Mouse (Mus musculus): Measurements from ENCODE around the gene S100a2. TPM values are rescaled to one million over a fixed set of nuclear protein-coding genes. Genes with fewer than 3 reads are reported as not detected.

The S100a2 gene
- polyA plus RNA-seq, 1 experiment from 2014 or later: not detected

DNA sequence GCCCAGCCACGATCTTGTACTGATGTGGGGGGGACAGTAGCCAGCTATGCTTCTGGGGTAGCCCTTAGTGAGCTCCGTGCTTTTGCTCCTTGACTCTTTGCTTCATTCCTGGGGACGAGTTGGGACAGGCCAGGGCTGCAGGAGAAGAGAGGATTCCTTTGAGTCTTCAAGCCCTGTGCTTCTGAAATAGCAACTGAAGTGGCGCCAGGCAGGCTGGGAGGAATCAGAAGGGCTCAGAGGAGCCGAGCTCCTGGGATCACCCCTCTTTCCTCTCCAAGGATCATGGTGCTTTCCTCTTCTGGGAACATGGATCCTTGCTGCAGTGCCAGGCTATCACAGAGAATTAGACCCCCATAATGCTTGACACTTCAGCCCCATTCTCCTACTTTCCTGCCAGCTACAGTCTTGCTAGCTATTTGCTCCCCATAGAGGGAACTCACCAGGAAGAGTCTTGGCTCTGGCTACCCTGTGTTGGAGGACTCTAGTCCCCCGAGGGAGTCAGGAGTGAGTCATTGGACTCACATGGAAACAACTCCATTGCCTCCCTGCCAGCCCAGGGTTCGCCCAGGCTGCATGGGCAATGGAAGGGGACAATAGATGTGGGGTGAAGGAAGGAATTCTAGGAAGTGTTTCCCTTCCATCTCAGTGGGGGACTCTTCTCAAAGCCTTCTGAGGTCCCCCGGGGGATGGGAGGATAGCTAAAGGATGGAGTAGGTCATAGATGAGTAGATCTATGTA lies 10.6 kb downstream of the S100a2 start:
- Histone ChIP-seq H3K4me1 (ENCODE audit: control insufficient read depth, insufficient read depth, low read length) (no peaks in the 10 kb centered on the region), H3K9me3 (ENCODE audit: control insufficient read depth, low read length) (no peaks in the 10 kb centered on the region), H3K36me3 (ENCODE audit: control insufficient read depth, insufficient read depth, low read length) (no peaks in the 10 kb centered on the region), H3K27me3 (ENCODE audit: control insufficient read depth, insufficient read depth, low read length) (no peaks in the 10 kb centered on the region), H3K4me3 (ENCODE audit: low read depth, low read length) (no peak overlapping the region), H3K4me2 (ENCODE audit: low read depth) (no peak overlapping the region), H3K9ac (ENCODE audit: low read length) (no peak overlapping the region), H3K27ac (ENCODE audit: low read depth, low read length) (no peak overlapping the region)
- 84% methylated on average over 8 of the region's 8 CpGs for WGBS
- DNase-seq (ENCODE audit: low spot score) (no peak), ATAC-seq (ENCODE audit: insufficient read depth, low FRiP score, low TSS enrichment) (no peak)

DNA sequence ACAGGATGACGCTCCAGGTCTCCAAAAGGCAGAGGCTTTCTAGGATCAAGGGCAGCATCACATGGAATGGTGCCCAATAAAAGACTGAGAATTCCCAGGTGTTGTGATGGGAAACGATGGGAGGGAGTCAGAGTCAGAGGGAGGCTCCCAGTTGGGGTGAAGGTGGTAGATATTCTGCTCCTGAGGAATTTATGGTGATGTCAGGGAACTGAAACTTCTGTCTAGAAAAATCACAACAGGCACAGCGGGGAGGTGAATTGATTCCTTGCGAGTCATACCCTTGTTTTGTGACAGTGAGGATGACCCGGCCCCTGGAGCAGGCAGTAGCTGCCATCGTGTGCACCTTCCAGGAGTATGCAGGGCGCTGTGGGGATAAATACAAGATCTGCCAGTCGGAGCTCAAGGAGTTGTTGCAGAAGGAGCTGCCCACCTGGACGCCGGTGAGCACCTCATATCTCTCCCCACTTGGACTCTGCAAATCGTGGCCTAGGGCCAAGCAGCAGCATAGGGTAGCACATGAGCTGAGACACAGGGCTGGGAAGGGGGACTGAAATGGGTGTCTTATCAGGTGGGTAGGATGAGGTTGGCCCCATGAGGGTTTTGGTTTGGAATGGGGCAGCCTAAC lies 11.6 kb downstream of the S100a2 start, which contains the start of gene Gm42674:
Gene Gm42674 (plus strand): TSS at position 419 of the 625 bp plus-strand sequence.
- H3K36me3 ChIP-seq (ENCODE audit: control insufficient read depth, insufficient read depth, low read length): no peaks in the 10 kb centered on the region
- WGBS: 87% methylated on average over 11 of the region's 11 CpGs
- H3K4me2 ChIP-seq (ENCODE audit: low read depth): no peak within 1 kb of the TSS
- H3K9ac ChIP-seq (ENCODE audit: low read length): no peak within 1 kb of the TSS
- no peaks in the 10 kb centered on the region for H3K9me3 ChIP-seq (ENCODE audit: control insufficient read depth, low read length)
- ATAC-seq (ENCODE audit: insufficient read depth, low FRiP score, low TSS enrichment) (no peak), DNase-seq (ENCODE audit: low spot score) (no peak)
- H3K27me3 ChIP-seq (ENCODE audit: control insufficient read depth, insufficient read depth, low read length): no peaks in the 10 kb centered on the region
- H3K27ac ChIP-seq (ENCODE audit: low read depth, low read length): no peak within 1 kb of the TSS
- no peaks in the 10 kb centered on the region for H3K4me1 ChIP-seq (ENCODE audit: control insufficient read depth, insufficient read depth, low read length)
- H3K4me3 ChIP-seq (ENCODE audit: low read depth, low read length): no peak within 1 kb of the TSS

DNA sequence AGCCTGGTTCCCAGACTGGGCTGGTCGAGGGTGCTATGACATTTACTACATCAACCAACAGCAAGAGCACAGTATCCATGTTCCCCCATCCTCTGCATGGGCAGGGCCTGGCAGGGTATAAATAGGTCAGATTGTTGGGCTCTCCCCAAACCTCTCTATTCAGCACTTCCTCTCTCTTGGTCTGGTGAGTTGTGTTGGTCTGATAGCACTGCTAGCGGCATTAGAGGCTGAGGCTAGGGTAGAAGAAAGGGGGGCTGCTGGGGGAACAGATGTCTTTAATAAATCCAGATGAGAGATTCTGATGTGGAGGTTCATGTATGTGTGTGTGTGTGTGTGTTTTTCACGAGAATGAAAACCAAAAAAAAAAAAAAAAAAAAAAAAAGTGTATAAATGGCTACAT lies 13.6 kb downstream of the S100a2 start, which contains the start of gene S100a4:
Gene S100a4 (plus strand): TSS at position 149 of the 400 bp plus-strand sequence.
- no peaks in the 10 kb centered on the region for H3K4me1 ChIP-seq (ENCODE audit: control insufficient read depth, insufficient read depth, low read length)
- no peaks in the 10 kb centered on the region for H3K9me3 ChIP-seq (ENCODE audit: control insufficient read depth, low read length)
- no peak for DNase-seq (ENCODE audit: low spot score)
- no peak within 1 kb of the TSS for H3K27ac ChIP-seq (ENCODE audit: low read depth, low read length)
- H3K27me3 ChIP-seq (ENCODE audit: control insufficient read depth, insufficient read depth, low read length): no peaks in the 10 kb centered on the region
- H3K4me2 ChIP-seq (ENCODE audit: low read depth): no peak within 1 kb of the TSS
- no peak within 1 kb of the TSS for H3K4me3 ChIP-seq (ENCODE audit: low read depth, low read length)
- H3K36me3 ChIP-seq (ENCODE audit: control insufficient read depth, insufficient read depth, low read length): no peaks in the 10 kb centered on the region
- ATAC-seq (ENCODE audit: insufficient read depth, low FRiP score, low TSS enrichment): no peak
- no peak within 1 kb of the TSS for H3K9ac ChIP-seq (ENCODE audit: low read length)
- 57% methylated on average over 3 of the region's 3 CpGs for WGBS

DNA sequence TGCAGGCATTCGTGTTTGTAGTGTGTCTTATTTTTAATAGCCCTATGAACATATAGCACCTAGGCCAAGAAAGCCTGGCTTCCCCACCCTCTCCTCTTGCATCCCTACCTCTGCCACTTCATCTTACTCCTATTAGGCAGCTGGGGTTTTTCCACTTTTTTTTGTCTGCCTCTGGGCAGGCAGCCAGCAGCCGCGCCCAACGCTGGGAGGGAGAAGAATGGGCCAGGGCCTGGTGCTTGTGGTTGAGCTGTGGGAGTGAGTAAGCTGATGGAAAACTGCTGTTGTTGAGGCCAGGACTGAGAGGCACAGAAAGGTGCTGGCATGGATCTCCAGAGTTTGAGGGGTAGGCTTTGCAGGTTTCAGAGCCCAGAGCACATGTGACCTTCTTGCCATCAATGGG lies 14.4 kb downstream of the S100a2 start:
- no peaks in the 10 kb centered on the region for H3K36me3 ChIP-seq (ENCODE audit: control insufficient read depth, insufficient read depth, low read length)
- DNase-seq (ENCODE audit: low spot score): peak; percentile 36
- no peak overlapping the region for H3K27ac ChIP-seq (ENCODE audit: low read depth, low read length)
- 80% methylated on average over 4 of the region's 4 CpGs for WGBS
- no peak overlapping the region for H3K4me3 ChIP-seq (ENCODE audit: low read depth, low read length)
- no peaks in the 10 kb centered on the region for H3K4me1 ChIP-seq (ENCODE audit: control insufficient read depth, insufficient read depth, low read length)
- no peak overlapping the region for H3K4me2 ChIP-seq (ENCODE audit: low read depth)
- H3K9ac ChIP-seq (ENCODE audit: low read length): no peak overlapping the region
- no peak for ATAC-seq (ENCODE audit: insufficient read depth, low FRiP score, low TSS enrichment)
- no peaks in the 10 kb centered on the region for H3K27me3 ChIP-seq (ENCODE audit: control insufficient read depth, insufficient read depth, low read length)
- H3K9me3 ChIP-seq (ENCODE audit: control insufficient read depth, low read length): no peaks in the 10 kb centered on the region

DNA sequence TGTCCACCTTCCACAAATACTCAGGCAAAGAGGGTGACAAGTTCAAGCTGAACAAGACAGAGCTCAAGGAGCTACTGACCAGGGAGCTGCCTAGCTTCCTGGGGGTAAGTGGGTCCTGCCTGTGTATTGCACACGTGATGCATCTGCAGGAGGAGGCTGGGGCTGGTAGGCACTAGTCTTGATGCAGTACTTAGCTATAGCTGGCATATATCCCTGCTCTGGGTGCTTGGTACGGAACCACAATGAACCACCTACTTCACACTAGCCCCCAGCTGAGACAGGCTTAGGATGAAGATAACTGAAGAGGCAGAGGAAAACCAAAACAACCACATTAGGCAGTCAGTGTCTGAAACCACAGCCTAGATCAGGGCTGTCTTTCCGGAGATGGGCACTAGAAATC lies 15.0 kb downstream of the S100a2 start:
- Histone ChIP-seq H3K9me3 (ENCODE audit: control insufficient read depth, low read length) (no peaks in the 10 kb centered on the region), H3K27me3 (ENCODE audit: control insufficient read depth, insufficient read depth, low read length) (no peaks in the 10 kb centered on the region), H3K4me2 (ENCODE audit: low read depth) (no peak overlapping the region), H3K4me3 (ENCODE audit: low read depth, low read length) (no peak overlapping the region), H3K27ac (ENCODE audit: low read depth, low read length) (no peak overlapping the region), H3K9ac (ENCODE audit: low read length) (no peak overlapping the region), H3K36me3 (ENCODE audit: control insufficient read depth, insufficient read depth, low read length) (no peaks in the 10 kb centered on the region), H3K4me1 (ENCODE audit: control insufficient read depth, insufficient read depth, low read length) (no peaks in the 10 kb centered on the region)
- no peak for DNase-seq (ENCODE audit: low spot score)
- 84% methylated on average over 3 of the region's 3 CpGs for WGBS
- ATAC-seq (ENCODE audit: insufficient read depth, low FRiP score, low TSS enrichment): no peak

DNA sequence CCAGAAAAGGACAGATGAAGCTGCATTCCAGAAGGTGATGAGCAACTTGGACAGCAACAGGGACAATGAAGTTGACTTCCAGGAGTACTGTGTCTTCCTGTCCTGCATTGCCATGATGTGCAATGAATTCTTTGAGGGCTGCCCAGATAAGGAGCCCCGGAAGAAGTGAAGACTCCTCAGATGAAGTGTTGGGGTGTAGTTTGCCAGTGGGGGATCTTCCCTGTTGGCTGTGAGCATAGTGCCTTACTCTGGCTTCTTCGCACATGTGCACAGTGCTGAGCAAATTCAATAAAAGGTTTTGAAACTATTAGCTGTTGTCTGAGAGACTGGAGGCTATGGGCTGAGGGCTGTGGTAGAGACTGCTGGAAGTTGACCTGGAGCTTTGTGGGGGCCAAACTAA lies 15.7 kb downstream of the S100a2 start:
- 90% methylated on average over 2 of the region's 2 CpGs for WGBS
- no peak overlapping the region for H3K27ac ChIP-seq (ENCODE audit: low read depth, low read length)
- DNase-seq (ENCODE audit: low spot score) (no peak), ATAC-seq (ENCODE audit: insufficient read depth, low FRiP score, low TSS enrichment) (no peak)
- H3K9me3 ChIP-seq (ENCODE audit: control insufficient read depth, low read length): no peaks in the 10 kb centered on the region
- no peak overlapping the region for H3K9ac ChIP-seq (ENCODE audit: low read length)
- H3K27me3 ChIP-seq (ENCODE audit: control insufficient read depth, insufficient read depth, low read length): no peaks in the 10 kb centered on the region
- no peak overlapping the region for H3K4me2 ChIP-seq (ENCODE audit: low read depth)
- no peak overlapping the region for H3K4me3 ChIP-seq (ENCODE audit: low read depth, low read length)
- H3K36me3 ChIP-seq (ENCODE audit: control insufficient read depth, insufficient read depth, low read length): no peaks in the 10 kb centered on the region
- no peaks in the 10 kb centered on the region for H3K4me1 ChIP-seq (ENCODE audit: control insufficient read depth, insufficient read depth, low read length)

DNA sequence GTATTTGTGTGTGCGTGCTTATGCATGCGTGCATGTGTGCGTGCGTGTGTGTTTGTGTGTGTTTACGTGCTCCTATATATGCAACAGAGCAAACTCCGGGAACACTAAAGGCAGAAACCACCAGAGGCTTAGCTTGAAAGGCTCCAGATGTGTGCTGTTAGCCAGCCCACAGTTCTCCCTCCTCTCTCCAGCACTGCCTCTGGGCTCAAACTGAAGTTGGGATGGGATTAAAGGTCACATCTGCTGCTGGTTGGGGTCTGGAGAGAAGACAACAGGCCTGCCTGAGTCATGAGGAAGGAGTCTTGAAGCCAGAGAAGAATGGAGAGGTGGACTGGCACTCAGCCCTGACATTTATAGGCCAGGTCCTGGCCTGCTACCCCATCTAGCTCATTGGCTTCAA lies 16.1 kb downstream of the S100a2 start:
- H3K9ac ChIP-seq (ENCODE audit: low read length): no peak overlapping the region
- DNase-seq (ENCODE audit: low spot score): no peak
- ATAC-seq (ENCODE audit: insufficient read depth, low FRiP score, low TSS enrichment): no peak
- H3K27ac ChIP-seq (ENCODE audit: low read depth, low read length): no peak overlapping the region
- 92% methylated on average over 6 of the region's 6 CpGs for WGBS
- no peaks in the 10 kb centered on the region for H3K27me3 ChIP-seq (ENCODE audit: control insufficient read depth, insufficient read depth, low read length)
- no peak overlapping the region for H3K4me2 ChIP-seq (ENCODE audit: low read depth)
- H3K9me3 ChIP-seq (ENCODE audit: control insufficient read depth, low read length): no peaks in the 10 kb centered on the region
- no peaks in the 10 kb centered on the region for H3K4me1 ChIP-seq (ENCODE audit: control insufficient read depth, insufficient read depth, low read length)
- H3K4me3 ChIP-seq (ENCODE audit: low read depth, low read length): no peak overlapping the region
- no peaks in the 10 kb centered on the region for H3K36me3 ChIP-seq (ENCODE audit: control insufficient read depth, insufficient read depth, low read length)

DNA sequence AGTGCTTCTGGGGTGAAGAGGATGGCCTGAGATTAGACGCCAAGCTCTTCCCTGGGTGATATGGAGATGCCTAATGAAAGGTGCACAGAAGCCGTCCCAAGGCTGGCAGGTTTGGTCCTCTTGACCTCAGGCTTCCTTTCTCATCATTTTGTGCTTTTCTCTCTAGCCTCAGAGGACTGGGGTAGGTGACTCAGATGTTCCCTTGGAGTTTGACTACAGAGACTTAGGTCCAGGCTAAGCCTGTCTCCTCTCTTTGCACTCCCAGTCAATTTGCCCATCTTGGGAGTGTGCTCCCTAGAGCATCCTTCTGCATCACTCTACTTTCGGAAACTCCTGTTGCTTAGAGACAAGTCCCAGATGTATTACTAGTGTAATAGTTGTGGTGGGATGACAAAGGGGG lies 17.3 kb downstream of the S100a2 start:
- Histone ChIP-seq H3K27ac (ENCODE audit: low read depth, low read length) (no peak overlapping the region), H3K4me2 (ENCODE audit: low read depth) (no peak overlapping the region), H3K36me3 (ENCODE audit: control insufficient read depth, insufficient read depth, low read length) (no peaks in the 10 kb centered on the region), H3K4me3 (ENCODE audit: low read depth, low read length) (no peak overlapping the region), H3K27me3 (ENCODE audit: control insufficient read depth, insufficient read depth, low read length) (no peaks in the 10 kb centered on the region), H3K4me1 (ENCODE audit: control insufficient read depth, insufficient read depth, low read length) (no peaks in the 10 kb centered on the region), H3K9ac (ENCODE audit: low read length) (no peak overlapping the region), H3K9me3 (ENCODE audit: control insufficient read depth, low read length) (no peaks in the 10 kb centered on the region)
- DNase-seq (ENCODE audit: low spot score) (no peak), ATAC-seq (ENCODE audit: insufficient read depth, low FRiP score, low TSS enrichment) (no peak)
- WGBS: 97% methylated on average over 3 of the region's 3 CpGs

DNA sequence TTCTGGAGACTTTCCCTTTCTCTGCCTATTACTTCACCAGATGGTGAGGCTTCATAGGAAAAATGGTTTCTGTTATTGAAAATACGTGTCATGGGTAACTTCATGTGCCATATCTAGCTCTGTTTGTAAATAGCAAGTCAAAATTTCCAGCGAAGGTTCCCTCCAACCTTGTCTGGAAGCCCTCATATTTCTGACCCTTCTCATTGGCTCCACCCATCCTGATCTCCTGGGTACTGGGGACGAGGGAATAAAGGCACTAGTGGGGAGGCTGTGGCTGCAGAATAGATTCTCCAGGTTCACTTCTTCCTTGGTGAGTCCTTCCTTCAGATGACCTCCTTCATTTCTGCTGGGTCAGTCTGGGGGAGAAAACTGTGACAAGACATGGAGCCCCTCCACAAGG lies 18.2 kb downstream of the S100a2 start, which contains the start of gene S100a5:
Gene S100a5 (plus strand): TSS at position 301 of the 400 bp plus-strand sequence.
- Histone ChIP-seq H3K27me3 (ENCODE audit: control insufficient read depth, insufficient read depth, low read length) (no peaks in the 10 kb centered on the region), H3K36me3 (ENCODE audit: control insufficient read depth, insufficient read depth, low read length) (no peaks in the 10 kb centered on the region), H3K4me2 (ENCODE audit: low read depth) (no peak within 1 kb of the TSS), H3K4me1 (ENCODE audit: control insufficient read depth, insufficient read depth, low read length) (no peaks in the 10 kb centered on the region), H3K4me3 (ENCODE audit: low read depth, low read length) (no peak within 1 kb of the TSS), H3K9me3 (ENCODE audit: control insufficient read depth, low read length) (no peaks in the 10 kb centered on the region), H3K27ac (ENCODE audit: low read depth, low read length) (no peak within 1 kb of the TSS), H3K9ac (ENCODE audit: low read length) (no peak within 1 kb of the TSS)
- no peak for DNase-seq (ENCODE audit: low spot score)
- no peak for ATAC-seq (ENCODE audit: insufficient read depth, low FRiP score, low TSS enrichment)
- WGBS: 66% methylated on average over 3 of the region's 3 CpGs

Measured in neural tube, embryonic 11.5 days (tissue).